Mouse (Mus musculus) embryonic facial prominence, embryonic 12.5 days (tissue): ENCODE data around the gene Apba3. TPM values are rescaled to one million over a fixed set of nuclear protein-coding genes. Genes with fewer than 3 reads are reported as not detected.

Experiments
- ATAC-seq: fragments of 200-750 bp; cut with Nextera tagmentation; 2 replicates; pipeline ENCODE4 v1.8.0; 2017; ENCODE audit not compliant: insufficient number of reproducible peaks, insufficient read depth, low FRiP score, low TSS enrichment
- H3K27ac ChIP-seq: fragments of 300-500 bp; sonication (generic); 2 replicates; pipeline ENCODE4 v1.5.1; 2016; ENCODE audit warnings: mild to moderate bottlenecking
- H3K27me3 ChIP-seq: fragments of 300-500 bp; sonication (generic); 2 replicates; pipeline ENCODE4 v1.6.1; 2016; ENCODE audit warnings: mild to moderate bottlenecking, moderate library complexity
- H3K36me3 ChIP-seq: fragments of 300-500 bp; sonication (generic); 2 replicates; pipeline ENCODE4 v1.6.1; 2016; ENCODE audit warnings: mild to moderate bottlenecking
- H3K4me1 ChIP-seq: fragments of 300-500 bp; sonication (generic); 2 replicates; pipeline ENCODE4 v1.6.1; 2016
- H3K4me2 ChIP-seq: fragments of 300-500 bp; sonication (generic); replicated peaks from 2 replicates; pipeline ENCODE4 v1.6.1; 2016; ENCODE audit warnings: mild to moderate bottlenecking, moderate library complexity
- H3K4me3 ChIP-seq: fragments of 300-500 bp; sonication (generic); 2 replicates; pipeline ENCODE4 v1.5.1; 2016; ENCODE audit warnings: mild to moderate bottlenecking
- H3K9ac ChIP-seq: fragments of 300-500 bp; sonication (generic); 2 replicates; pipeline ENCODE4 v1.6.1; 2016; ENCODE audit warnings: mild to moderate bottlenecking, moderate library complexity
- H3K9me3 ChIP-seq: fragments of 300-500 bp; sonication (generic); 2 replicates; pipeline ENCODE4 v1.6.1; 2016; ENCODE audit warnings: mild to moderate bottlenecking, moderate library complexity
- WGBS: fragments of 180-500 bp; shearing (Covaris S2); methylation state at CpG from one replicate; pipeline ENCODE4 v1.1.7; 2016; 5-methylcytosine and 5-hydroxymethylcytosine counted together
- polyA plus RNA-seq: library from polyadenylated mRNA; unstranded; fragments of >200 nt; fragmentation: Nextera tagmentation; extraction: Ambion mirVana; gene quantifications from 2 replicates; pipeline ENCODE4 v1.2.1, GENCODE M21; 2016

Gene Apba3
- polyA plus RNA-seq, 1 experiment from 2014 or later: 53.9 TPM

- Histone ChIP-seq H3K4me1 (peaks cover 7% of the 10 kb centered on the region; the same call in 1 of the 2 replicates), H3K9ac (0 out of 2 replicates have a peak overlapping the region, but pooled peaks have one; percentile 17), H3K27ac (0 out of 2 replicates have a peak overlapping the region, but pooled peaks have one; percentile 23), H3K9me3 (no peaks in the 10 kb centered on the region), H3K36me3 (no peaks in the 10 kb centered on the region), H3K4me2 (no peak overlapping the region), H3K27me3 (peaks cover 45% of the 10 kb centered on the region), H3K4me3 (no peak overlapping the region)
- 54% methylated on average over 6 of the region's 6 CpGs for WGBS
- ATAC-seq: no peak
Measured at GRCm38 (mm10) chr10:81284189-81284588, 17.4 kb downstream of the Apba3 start.

GRCm38 (mm10) chr10:81284719-81285118 lies 18.0 kb downstream of the Apba3 start:
- H3K27me3 ChIP-seq: peaks cover 46% of the 10 kb centered on the region
- ATAC-seq: no peak
- H3K4me3 ChIP-seq: 0 out of 2 replicates have a peak overlapping the region, but pooled peaks have one; percentile 10

GRCm38 (mm10) chr10:81285694-81286450 lies 19.1 kb downstream of the Apba3 start:
- 2% methylated on average over 54 of the region's 54 CpGs for WGBS
- peaks cover 53% of the 10 kb centered on the region for H3K27me3 ChIP-seq
- peak; percentile 20 for ATAC-seq
- H3K4me3 ChIP-seq: peak overlapping the region; percentile 41
- no peaks in the 10 kb centered on the region for H3K36me3 ChIP-seq
- H3K4me1 ChIP-seq: peaks cover 11% of the 10 kb centered on the region; the same call in 1 of the 2 replicates
- H3K9me3 ChIP-seq: no peaks in the 10 kb centered on the region
- peak overlapping the region; percentile 34 for H3K9ac ChIP-seq
- H3K4me2 ChIP-seq: peak overlapping the region; percentile 69
- H3K27ac ChIP-seq: no peak overlapping the region

More at GRCm38 (mm10) chr10:81284719-81285118, 18.0 kb downstream of the Apba3 start:
- WGBS: 9% methylated on average over 17 of the region's 17 CpGs
- Histone ChIP-seq H3K9ac (0 out of 2 replicates have a peak overlapping the region, but pooled peaks have one; percentile 17), H3K9me3 (no peaks in the 10 kb centered on the region), H3K4me1 (peaks cover 7% of the 10 kb centered on the region; the same call in 1 of the 2 replicates), H3K27ac (0 out of 2 replicates have a peak overlapping the region, but pooled peaks have one; percentile 23), H3K36me3 (no peaks in the 10 kb centered on the region), H3K4me2 (peak overlapping the region; percentile 69; the same call in 1 of the 2 replicates)

- Histone ChIP-seq H3K9ac (no peak overlapping the region), H3K36me3 (no peaks in the 10 kb centered on the region), H3K4me1 (peaks cover 15% of the 10 kb centered on the region; the same call in 1 of the 2 replicates), H3K27ac (no peak overlapping the region), H3K4me2 (no peak overlapping the region), H3K27me3 (peaks cover 53% of the 10 kb centered on the region), H3K4me3 (no peak overlapping the region), H3K9me3 (no peaks in the 10 kb centered on the region)
- WGBS: 36% methylated on average over 6 of the region's 6 CpGs
- no peak for ATAC-seq
Measured at GRCm38 (mm10) chr10:81286586-81286985, 19.8 kb downstream of the Apba3 start.

GRCm38 (mm10) chr10:81287513-81288157 lies 20.9 kb downstream of the Apba3 start:
- Histone ChIP-seq H3K27me3 (peaks cover 53% of the 10 kb centered on the region), H3K4me3 (no peak overlapping the region), H3K4me1 (peaks cover 15% of the 10 kb centered on the region; the same call in 1 of the 2 replicates), H3K9me3 (no peaks in the 10 kb centered on the region), H3K4me2 (no peak overlapping the region), H3K9ac (no peak overlapping the region), H3K27ac (no peak overlapping the region), H3K36me3 (no peaks in the 10 kb centered on the region)
- no peak for ATAC-seq
- WGBS: 60% methylated on average over 8 of the region's 8 CpGs

GRCm38 (mm10) chr10:81288601-81289000 lies 21.8 kb downstream of the Apba3 start:
- H3K9me3 ChIP-seq: no peaks in the 10 kb centered on the region
- H3K36me3 ChIP-seq: no peaks in the 10 kb centered on the region
- H3K27me3 ChIP-seq: peaks cover 44% of the 10 kb centered on the region
- H3K4me1 ChIP-seq: peaks cover 16% of the 10 kb centered on the region; the same call in 1 of the 2 replicates
- H3K4me2 ChIP-seq: no peak overlapping the region
- H3K9ac ChIP-seq: no peak overlapping the region
- 23% methylated on average over 6 of the region's 6 CpGs for WGBS
- no peak for ATAC-seq
- H3K4me3 ChIP-seq: no peak overlapping the region
- no peak overlapping the region for H3K27ac ChIP-seq

GRCm38 (mm10) chr10:81289278-81289677 lies 22.5 kb downstream of the Apba3 start:
- no peak overlapping the region for H3K4me3 ChIP-seq
- WGBS: 3% methylated on average over 7 of the region's 7 CpGs
- no peaks in the 10 kb centered on the region for H3K9me3 ChIP-seq

GRCm38 (mm10) chr10:81289811-81290210 lies 23.1 kb downstream of the Apba3 start:
- peaks cover 27% of the 10 kb centered on the region for H3K4me1 ChIP-seq
- H3K4me2 ChIP-seq: no peak overlapping the region
- H3K27ac ChIP-seq: no peak overlapping the region
- peaks cover 32% of the 10 kb centered on the region for H3K27me3 ChIP-seq
- 60% methylated on average over 14 of the region's 14 CpGs for WGBS
- no peaks in the 10 kb centered on the region for H3K36me3 ChIP-seq
- H3K9me3 ChIP-seq: no peaks in the 10 kb centered on the region
- H3K4me3 ChIP-seq: no peak overlapping the region
- no peak overlapping the region for H3K9ac ChIP-seq
- ATAC-seq: no peak

More at GRCm38 (mm10) chr10:81289278-81289677, 22.5 kb downstream of the Apba3 start:
- H3K4me1 ChIP-seq: peaks cover 23% of the 10 kb centered on the region
- no peaks in the 10 kb centered on the region for H3K36me3 ChIP-seq
- H3K27ac ChIP-seq: no peak overlapping the region
- no peak overlapping the region for H3K4me2 ChIP-seq
- no peak overlapping the region for H3K9ac ChIP-seq
- no peak for ATAC-seq
- peaks cover 37% of the 10 kb centered on the region for H3K27me3 ChIP-seq

GRCm38 (mm10) chr10:81290698-81291460 lies 24.1 kb downstream of the Apba3 start:
- peaks cover 27% of the 10 kb centered on the region for H3K4me1 ChIP-seq
- H3K36me3 ChIP-seq: no peaks in the 10 kb centered on the region
- H3K9me3 ChIP-seq: no peaks in the 10 kb centered on the region
- no peak for ATAC-seq
- 0 out of 2 replicates have a peak overlapping the region, but pooled peaks have one; percentile 7 for H3K4me3 ChIP-seq
- H3K4me2 ChIP-seq: no peak overlapping the region; the same call in 1 of the 2 replicates
- H3K27me3 ChIP-seq: peaks cover 23% of the 10 kb centered on the region
- no peak overlapping the region for H3K9ac ChIP-seq
- 13% methylated on average over 23 of the region's 24 CpGs for WGBS
- no peak overlapping the region; the same call in 1 of the 2 replicates for H3K27ac ChIP-seq

GRCm38 (mm10) chr10:81291511-81292104 lies 24.8 kb downstream of the Apba3 start, which contains the start of gene Tjp3:
Tjp3 (minus strand) TSS chr10:81291581.
- Histone ChIP-seq H3K4me2 (peak within 1 kb of the TSS; percentile 98), H3K9me3 (no peaks in the 10 kb centered on the region), H3K27me3 (peaks cover 23% of the 10 kb centered on the region), H3K27ac (no peak within 1 kb of the TSS; the same call in 1 of the 2 replicates), H3K4me1 (peaks cover 27% of the 10 kb centered on the region), H3K9ac (no peak within 1 kb of the TSS), H3K36me3 (no peaks in the 10 kb centered on the region), H3K4me3 (peak within 1 kb of the TSS; percentile 67)
- WGBS: 75% methylated on average over 9 of the region's 9 CpGs
- no peak for ATAC-seq
